Mouse (Mus musculus) yolk sac, embryonic 10.5 days (tissue): Measurements from ENCODE around the gene 4930522H14Rik.

Experiments
- DNase-seq: peaks from one replicate; pipeline ENCODE4 v3.0.0-alpha.2; 2017; ENCODE audit warnings: low spot score

The 4930522H14Rik gene

DNA sequence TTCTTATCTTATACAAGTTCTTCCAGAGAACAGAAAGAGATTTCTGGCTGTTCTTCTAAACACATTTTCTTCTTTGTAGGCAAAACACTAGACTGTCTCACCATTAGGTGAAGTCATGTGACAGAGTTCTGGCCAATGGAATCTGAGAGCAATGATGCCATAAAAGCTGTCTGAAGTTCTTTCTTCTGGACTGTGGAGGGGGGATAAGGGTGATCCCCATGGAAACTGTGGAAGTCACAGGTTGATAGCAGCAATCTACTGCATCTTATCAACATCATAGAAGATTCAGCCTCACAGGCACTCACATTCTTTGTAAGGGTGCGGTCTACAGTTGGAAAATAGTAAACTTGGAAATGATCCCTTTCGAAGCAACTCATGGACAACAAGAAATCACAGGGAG lies at the start of gene 4930522H14Rik:
TSS of gene 4930522H14Rik (minus strand) at position 187 of the 400 bp plus-strand sequence.
- no peak for DNase-seq

DNA sequence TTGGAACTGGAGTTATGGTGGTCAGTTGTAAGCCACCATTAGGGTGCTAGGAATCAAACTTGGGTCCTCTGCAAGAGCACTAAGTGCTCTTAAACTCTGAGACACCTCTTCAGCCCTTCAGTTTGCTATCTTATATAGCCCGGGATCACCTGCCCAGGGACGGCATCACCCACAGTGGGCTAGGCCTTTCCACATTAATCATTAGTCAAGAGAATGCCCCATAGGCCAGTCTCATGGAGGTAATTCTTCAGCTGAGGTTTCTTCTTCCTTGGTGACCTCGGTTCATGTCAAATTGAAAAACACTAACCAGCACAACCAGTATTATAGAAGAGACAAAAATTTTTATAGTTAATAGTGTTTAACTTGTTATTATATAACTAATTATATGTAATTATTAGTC lies 47.3 kb upstream of the 4930522H14Rik start:
- DNase-seq = no peak

DNA sequence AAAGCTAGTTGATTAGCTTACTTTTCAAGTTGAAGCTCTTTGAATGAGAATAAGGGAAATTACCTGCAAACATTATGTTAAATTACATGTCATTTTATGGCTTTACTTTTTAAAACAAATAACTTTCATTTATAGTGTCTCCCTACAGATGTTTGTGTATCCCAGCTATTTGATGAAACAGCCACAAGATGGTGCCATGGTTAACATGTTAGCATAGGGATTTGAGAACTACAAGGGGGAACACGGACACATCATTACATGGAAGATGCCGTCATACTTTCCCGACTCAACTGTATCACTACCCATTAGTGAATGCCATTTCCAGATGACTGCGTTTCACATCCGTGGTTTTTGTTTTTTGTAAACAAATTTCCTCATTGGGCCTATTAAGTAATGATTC lies 45.8 kb upstream of the 4930522H14Rik start:
- DNase-seq = no peak

DNA sequence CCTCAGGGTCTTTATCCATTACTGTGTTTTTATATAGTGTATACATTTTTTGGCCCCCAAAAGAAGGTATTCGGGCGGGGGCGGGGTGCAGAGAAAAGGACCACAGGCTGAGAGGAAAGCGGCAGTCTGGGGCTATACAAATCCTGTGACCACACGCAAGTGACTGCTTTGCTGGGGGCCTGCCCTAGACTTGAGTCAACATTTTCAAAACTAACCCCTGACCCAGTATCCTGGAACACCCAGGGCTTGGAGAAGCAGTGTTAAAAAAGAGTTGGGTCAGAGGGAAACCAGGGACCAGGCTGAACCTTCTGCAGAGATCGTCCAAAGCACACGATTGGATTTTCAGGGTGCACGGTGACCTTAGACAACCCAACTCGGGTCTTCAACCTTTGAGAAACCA lies 43.7 kb upstream of the 4930522H14Rik start:
- no peak for DNase-seq

DNA sequence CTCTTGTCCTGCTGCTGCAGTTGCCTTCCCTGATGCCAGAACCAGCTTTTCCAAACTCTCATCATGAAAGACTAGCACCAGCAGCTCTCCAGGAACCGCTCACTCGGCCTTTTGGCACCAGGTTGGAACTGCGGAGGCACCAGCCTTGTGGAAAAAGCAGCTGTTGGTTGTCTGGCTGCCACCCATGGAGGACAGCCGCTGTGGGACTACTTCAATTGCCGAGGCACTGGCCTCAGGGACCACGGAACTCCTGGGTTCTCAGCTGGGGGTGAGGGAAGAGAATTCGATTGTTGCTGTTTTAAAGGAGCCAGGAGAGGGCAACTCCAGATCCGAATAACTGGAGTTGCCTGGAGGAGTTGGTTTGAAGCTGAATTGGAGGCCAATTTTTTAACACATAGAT lies 43.2 kb upstream of the 4930522H14Rik start:
- no peak for DNase-seq

DNA sequence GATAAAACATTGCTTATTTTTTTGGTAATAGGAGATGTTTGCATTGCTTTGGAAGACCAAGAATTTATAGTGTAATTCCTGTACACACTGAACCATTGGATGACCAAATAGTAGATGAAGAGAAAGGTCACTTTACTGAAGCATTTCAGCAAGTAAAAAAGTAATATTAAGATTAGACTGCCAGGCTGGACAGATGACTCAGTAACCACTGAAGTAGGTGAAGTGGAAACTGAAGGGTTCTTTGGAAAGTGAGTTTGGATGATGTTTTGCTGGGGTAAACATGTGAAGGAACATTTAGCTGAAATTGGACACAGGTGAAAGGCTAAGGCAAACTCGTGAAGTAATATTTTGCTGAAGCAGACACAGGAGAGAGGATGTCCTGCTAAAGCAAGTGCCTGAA lies 41.5 kb upstream of the 4930522H14Rik start:
- DNase-seq = no peak

DNA sequence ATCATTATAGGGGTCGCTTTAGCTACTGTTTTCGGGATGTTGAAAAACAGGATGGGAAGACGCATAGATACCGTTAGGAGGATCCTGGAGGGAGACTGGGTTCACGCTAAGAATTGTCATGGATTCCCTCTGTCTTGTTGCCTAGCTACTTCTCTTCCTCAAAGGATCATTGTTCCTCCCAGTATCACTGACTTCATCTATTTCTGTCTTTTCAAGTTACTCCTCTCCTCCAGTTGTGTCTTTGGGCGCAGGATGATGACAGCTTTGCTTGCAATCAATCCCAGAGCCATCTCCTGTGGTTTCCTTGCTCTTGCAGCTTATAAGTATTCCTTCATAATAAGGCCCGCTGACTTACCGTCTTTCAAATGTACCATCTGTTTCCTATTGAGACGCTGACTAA lies 38.3 kb upstream of the 4930522H14Rik start:
- no peak for DNase-seq

DNA sequence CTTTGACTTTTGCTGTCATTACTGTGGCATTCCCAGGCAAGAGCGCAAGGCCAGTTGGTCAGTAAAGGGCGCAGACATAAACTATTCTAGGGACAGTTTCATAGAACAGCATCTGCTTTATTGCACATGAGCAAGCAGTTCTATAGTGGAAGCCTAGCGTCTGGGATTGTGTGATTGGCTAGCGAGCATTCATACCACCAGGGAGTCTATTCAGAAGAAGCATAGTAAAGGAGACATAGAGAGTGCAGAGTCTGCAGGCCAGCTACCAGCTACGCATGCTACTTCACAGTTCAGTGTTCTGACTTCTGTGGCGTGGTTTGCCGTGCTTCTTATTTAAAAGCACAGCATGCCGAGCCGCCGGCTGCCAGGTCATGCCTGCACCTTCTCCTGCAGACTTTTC lies 37.9 kb upstream of the 4930522H14Rik start:
- no peak for DNase-seq

DNA sequence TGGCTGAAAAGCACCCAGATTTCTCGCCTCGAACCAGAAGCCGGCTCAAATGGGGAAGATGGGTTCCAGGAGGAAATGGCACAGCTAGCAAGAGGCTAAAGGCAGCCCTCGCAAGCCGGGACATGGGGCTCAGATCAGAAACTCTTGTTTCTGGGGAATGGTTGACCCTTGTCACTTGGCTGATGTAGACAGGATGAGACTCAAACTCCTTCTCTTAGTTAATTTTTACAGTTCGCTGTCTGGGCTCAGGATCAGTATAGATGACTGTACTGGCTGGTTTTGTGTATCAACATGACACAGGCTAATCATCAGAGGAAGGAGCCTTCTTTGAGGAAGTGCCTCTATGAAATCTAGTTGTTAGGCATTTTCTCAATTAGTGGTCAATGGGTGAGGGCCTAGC lies 33.6 kb upstream of the 4930522H14Rik start:
- DNase-seq = no peak

DNA sequence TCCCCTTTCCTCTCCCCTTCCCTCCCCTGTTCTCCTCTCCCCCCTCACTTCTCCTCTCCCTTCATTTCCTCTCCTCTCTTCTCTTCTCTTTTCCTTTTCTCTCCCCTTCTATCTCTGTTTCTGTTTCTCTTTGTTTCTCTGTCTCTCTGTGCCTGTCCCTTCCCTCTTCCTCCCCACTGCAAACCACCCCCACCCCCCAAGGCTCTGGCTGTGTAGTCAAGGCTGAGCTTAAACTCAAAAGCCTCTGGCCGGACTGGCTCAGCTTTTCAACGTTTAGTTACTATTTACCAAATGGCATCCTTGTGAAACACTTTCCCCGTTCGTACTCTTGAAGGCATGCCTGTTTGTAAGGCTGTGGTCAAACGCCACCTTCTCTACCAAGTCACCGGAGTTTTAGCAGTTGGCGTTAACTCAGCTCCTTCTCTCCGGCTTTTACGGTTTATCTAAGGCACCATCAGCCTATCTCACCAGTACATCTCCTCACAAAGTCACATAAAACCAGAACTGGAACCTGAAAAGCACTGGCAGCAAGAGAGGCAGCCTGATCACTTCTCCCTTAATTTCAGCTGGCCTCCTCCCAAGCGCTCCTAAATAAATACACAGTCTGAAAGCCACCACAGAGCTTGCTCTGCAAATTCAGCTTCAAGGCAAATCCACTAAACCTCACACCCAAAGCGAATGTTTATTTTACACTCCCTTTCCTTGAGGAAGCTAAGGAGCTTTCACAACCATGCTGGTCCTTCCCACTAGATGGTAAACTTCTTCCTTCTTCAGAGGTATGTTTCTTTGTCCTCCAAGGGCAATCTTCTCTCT lies 19.4 kb upstream of the 4930522H14Rik start:
- DNase-seq = peak; percentile 15

DNA sequence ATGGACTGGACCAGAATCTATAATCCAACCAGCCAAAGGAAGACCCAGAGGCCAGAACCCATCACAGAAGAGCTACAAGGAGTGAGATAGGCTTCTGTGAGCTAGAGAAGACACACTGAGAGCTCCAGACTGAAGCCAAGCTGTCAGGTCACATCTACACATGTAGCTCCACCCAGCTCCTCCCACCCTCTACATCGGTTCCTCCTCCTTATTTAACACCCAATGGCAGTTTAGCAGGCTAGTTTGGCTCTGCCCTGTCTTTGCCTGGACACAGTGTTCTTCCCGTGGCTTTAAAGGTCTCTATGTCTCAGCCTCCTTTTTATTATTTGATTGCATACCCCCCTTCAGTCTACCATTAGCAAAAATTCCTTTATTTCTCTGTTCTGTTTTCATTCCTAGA lies 16.2 kb upstream of the 4930522H14Rik start:
- no peak for DNase-seq

DNA sequence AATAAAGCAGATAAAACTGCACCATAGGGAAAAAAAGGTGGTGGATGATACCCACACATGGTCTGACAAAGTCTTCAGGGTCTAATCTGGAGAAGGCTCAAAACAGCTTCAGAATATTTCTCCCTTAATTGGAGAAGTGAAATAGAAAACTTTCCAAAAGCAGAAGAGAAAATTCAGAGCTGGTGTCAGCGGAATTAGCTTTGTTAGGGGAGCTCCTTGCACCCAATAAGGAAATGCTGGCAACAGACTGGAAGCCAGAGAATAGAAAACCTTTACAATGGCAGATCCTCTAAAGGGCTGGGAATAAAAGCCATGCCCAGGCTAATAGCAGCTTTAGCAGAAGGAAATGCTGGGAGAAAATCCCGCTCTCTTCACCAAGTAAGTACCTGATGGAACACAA lies 15.4 kb upstream of the 4930522H14Rik start:
- DNase-seq = no peak

DNA sequence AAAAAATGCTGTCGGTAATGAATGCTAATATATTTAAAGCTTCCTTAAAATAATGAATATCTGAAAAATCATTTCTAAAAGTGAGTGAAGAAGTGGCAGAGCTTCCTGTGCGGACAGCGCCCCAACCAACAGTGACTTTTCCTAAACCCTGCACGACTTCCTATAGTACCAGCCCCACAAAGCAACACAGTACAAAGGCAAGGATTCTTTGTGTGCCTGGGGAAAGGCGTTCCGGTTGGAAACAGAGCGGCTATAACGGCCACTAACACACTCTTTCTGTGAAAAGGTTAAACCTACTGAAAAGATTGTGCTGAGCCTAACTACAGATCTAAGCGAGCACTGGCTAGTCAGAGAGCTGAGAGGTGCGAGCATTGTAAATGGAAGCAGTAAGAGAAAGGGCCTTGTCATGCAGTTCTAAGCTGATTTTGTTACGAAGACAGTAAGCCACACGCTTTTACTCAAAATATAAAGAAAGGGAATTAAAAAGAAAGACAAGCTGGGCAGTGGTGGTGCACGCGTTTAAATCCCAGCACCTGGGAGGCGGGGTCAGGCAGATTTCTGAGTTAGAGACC lies 766 bp downstream of the 4930522H14Rik start:
- no peak for DNase-seq

DNA sequence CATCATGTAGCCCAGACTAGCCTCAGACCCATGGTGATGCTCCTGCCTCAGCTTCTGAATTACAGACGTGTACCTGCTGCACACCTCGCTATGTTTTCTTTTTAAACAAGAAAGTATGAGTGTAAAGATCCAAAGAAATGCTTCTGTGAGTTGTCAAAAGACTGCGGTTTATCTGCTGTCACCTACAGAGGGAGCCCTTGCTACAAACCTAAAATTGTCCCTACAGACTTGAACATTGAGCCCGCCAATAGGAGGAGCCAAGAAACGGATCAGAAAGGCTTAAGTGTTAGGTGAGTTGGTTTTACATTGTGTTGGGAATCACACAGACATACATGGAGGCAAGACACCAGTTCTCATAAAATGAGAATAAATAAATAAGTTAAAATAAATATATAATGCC lies 26.2 kb downstream of the 4930522H14Rik start:
- peak; percentile 31 for DNase-seq

DNA sequence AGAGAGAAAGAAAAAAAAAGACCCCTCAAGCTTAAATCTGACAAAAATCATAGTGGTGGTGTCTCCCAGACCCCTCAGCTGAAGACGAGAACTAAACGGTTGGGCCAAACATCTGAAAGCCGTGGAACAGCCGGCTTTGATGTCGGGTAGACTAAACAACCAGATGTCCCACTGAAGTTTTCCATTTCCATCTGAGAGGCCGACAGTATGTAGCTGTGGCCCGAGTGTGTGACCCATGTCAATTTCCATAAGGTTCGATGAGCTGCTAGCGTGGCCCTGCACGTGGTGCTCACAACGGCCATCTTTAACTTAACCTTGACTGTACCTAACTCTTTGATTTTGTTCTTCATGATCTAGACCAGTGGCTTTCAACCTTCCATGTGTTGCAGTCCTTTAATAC lies 32.6 kb downstream of the 4930522H14Rik start:
- no peak for DNase-seq

DNA sequence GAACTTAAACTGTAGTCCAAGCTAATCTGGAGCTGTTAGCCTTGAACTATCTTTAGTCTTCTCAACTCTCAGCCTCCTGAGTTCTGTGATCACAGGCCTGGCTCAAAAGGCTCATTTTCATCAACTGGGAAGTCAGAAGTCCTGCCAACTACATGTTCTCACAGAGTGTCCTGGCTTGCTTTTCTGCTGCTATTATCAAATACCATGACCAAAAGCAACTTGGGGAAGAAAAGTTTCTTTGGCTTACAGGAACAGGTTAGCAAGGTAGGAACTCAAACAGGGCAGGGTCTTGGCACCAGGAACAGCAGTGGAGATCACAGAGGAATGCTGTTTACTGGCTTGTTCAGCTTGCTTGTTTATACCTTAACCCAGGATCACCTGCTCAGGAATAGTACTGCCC lies 37.5 kb downstream of the 4930522H14Rik start:
- no peak for DNase-seq

DNA sequence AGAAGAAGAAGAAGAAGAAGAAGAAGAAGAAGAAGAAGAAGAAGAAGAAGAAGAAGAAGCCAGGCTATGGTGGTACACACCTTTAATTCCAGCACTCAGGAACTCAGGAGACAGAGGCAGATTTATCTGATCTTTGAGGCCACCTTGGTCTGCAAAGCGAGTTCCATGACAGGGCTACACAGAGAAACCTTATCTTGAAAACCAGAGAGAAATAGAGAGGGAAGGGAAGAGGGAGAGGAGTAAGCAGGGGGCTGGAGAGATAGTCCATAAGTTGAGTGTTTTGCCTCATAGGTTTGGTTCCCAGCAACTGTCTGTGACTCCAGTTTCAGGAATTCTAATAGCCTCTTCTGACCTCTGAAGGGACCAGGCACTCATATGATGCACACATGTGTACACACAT lies 42.3 kb downstream of the 4930522H14Rik start:
- no peak for DNase-seq

DNA sequence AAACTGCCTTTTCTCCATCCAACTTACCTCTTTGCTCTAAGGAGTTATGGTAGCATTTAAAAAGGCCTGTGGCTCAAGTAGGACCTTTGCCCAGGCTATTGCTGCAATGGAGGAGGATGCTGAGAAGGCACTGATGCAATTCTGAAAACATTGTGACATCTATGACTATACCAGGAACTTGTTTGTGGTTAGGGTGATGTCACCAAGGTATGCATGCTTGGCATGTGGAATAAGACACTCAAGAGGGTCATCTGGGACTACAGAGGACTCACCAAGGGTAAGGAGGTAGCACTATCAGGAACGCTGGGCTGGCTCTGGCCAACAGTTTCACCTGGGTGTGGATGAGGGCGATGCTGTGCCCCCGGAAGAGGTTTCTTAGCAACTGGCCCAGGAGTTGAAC lies 46.5 kb downstream of the 4930522H14Rik start, which contains the start of gene Rnf11:
TSS of gene Rnf11 (minus strand) at position 108 of the 400 bp plus-strand sequence.
- peak; percentile 33 for DNase-seq

DNA sequence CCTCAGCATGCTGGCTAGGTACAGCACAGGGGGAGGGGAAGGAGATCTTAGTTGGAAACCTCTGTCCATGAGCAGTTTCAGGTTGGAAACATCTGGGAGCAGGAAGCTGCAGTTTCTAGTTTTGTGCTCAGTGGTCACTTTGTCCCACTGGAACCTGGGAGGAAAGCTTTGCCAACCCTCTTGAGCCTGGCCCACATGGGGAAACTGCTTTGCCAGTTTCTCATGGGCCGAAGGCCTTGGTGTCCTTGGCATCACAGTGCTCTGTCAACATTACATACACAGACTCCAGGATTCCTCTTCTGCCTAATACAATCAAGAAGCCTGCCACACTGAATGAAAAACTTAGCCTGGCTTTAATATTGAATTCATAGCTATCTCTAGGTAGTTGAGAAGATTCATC lies 48.4 kb downstream of the 4930522H14Rik start:
- DNase-seq = no peak

DNA sequence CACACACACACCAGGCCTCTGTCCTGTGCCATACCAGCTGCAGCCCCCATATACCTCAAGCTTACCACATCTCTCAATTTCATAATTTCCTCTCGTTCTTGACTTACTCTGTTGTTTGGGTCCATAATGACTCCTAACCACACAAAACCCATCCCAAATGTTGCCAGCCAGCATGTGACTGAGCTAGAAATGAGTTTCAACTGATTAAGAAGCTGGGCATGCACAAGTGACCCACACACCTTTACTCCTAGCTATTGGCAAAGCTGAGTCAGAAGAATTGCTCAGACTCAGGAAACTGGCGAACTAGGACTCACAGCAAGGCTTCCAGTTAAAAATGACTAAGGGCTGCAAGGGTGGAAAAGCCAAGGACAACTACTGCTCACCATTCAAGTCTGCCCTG lies 49.7 kb downstream of the 4930522H14Rik start:
- DNase-seq = no peak

DNA sequence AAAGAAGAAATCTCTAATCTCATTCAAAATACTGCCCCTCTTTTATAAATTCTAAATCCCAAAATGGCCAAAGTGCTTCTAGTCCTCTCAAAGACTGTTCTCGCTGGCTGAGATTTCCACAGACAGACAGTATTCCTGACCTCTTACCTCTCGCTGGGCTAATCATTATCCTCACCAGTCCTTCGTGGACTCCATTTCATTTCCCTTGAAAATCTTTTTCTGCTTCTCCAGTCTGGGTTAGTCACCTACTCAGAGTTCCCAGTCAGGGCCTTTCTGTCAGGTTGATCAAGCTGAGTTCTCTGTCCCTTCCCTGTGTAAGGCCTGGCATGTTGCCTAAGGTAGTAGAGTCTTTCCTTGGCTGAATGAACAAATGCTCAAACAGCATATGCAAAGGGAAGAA lies 53.6 kb downstream of the 4930522H14Rik start:
- DNase-seq = no peak

DNA sequence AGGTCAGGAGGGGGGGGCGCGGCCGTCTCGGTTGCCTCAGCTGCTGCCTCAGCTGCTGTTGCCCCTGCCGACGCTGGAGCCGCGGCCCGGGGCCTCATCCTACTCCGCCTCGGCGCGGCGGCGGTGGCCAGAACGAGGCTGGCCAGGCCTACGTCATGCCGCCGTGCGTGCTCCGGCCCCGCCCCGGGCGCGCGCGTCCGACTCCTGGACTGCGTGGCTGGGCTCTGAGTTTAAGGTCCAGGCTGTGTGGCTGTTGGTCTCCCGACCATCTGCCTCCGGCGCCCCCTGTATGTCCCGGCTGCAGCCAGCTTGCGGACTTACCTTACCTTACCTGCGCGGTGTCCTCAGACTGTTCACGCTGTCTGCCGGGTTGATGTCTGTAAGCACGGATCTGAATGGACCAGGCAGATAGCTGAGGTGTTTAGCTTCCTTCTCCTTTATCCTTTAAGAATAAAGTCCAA lies 54.5 kb downstream of the 4930522H14Rik start:
- peak; percentile 94 for DNase-seq
